Comparison of ENCODE assay signal across 15 mouse cellular contexts in the genomic region with DNA sequence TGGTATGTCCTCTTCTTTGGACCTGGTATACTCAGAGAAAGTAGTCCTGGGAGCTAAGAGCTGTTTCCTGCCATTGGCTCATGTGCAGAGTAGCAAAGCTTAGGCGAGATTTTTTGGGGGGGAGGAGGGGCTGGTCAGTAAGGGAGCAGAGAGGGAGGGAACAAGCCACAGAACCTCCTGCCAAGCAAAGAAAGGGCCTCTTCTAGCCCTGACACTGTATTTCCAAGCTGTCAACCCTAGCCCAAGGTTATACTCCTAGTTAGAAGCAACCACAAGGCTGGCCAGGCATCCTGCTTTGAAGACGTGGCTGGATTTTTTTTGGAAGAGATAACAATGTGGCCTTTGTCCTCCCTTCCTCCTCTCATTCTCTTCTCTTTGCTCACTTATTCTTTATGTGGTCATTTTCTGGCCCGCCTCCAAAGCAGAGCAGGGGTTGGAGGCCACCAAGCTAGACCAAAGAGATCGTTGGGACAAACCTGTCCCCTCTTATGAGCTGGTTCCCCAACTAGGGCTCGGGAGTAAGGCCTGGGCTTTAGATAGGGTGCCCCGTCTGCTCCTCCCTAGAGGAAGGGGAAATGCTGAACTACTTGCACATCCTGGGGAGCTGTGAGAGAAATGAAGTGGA.
DNase-seq lines count a peak whose midpoint lies in the region; ATAC-seq and TF ChIP-seq lines count a peak whose summit lies in the region.
"Had no signal": no experiment of that assay in that cellular context is flagged by ENCODE, and none has a peak within 500 bp of the region (broad histone marks: within the 10 kb centered on the region; RNA-seq: fewer than 3 reads in every experiment).

No protein-coding gene starts in this region.

- H3K36me3 ChIP-seq in heart, adult 2 months (ENCODE audit: control insufficient read depth, insufficient read depth, low read length), result no peaks in the 10 kb centered on the region; the same call in 1 of the 2 replicates
- H3K36me3 ChIP-seq in kidney, embryonic 16.5 days (ENCODE audit: insufficient read depth, low read length), result no peaks in the 10 kb centered on the region
- no peaks in the 10 kb centered on the region for H3K36me3 ChIP-seq in forebrain, embryonic 15.5 days
- H3K36me3 ChIP-seq: heart, embryonic 10.5 days; limb, embryonic 12.5 days had no signal

- no peak overlapping the region for H3K4me2 ChIP-seq in kidney, embryonic 16.5 days (replicated peaks; ENCODE audit: low read depth, low read length)
- no peak overlapping the region for H3K4me2 ChIP-seq in forebrain, embryonic 15.5 days (replicated peaks)
- H3K4me2 ChIP-seq: limb, embryonic 12.5 days had no signal

- no peaks in the 10 kb centered on the region for H3K79me2 ChIP-seq in heart, adult 2 months (replicated peaks; ENCODE audit: control insufficient read depth, insufficient read depth, low read length)

- ATAC-seq in kidney, embryonic 16.5 days (ENCODE audit: low FRiP score, low TSS enrichment), result no peak
- no peak for ATAC-seq in forebrain, embryonic 15.5 days (replicated peaks)
- ATAC-seq: activated CD4-positive, CD25-positive, alpha-beta regulatory T cell, adult 4 months had no signal

- intact Hi-C loops in heart, adult 2 months (cut with DNase I), result loop anchor here (10.0 kb wide), 1 partner anchor 190 kb away; a partner anchor contains a TSS

- no peaks in the 10 kb centered on the region for H3K27me3 ChIP-seq in heart, adult 2 months (ENCODE audit: control insufficient read depth, insufficient read depth, low read length)
- peaks cover 16% of the 10 kb centered on the region; the same call in 1 of the 2 replicates for H3K27me3 ChIP-seq in kidney, embryonic 16.5 days (ENCODE audit: insufficient read depth, low read length)
- H3K27me3 ChIP-seq in forebrain, embryonic 15.5 days, result no peaks in the 10 kb centered on the region
- H3K27me3 ChIP-seq: CH12.LX had no signal

- no peak for TF ChIP-seq EP300 in heart, adult 2 months (IDR thresholded peaks at IDR 0.05; ENCODE audit: insufficient read depth, low read depth, low read length)

- TF ChIP-seq POLR2A in heart, adult 2 months (IDR thresholded peaks at IDR 0.05; ENCODE audit: insufficient read depth, low read depth, low read length), result no peak

- H3K9me3 ChIP-seq in kidney, embryonic 16.5 days (ENCODE audit: low read length), result no peaks in the 10 kb centered on the region
- H3K9me3 ChIP-seq in forebrain, embryonic 15.5 days, result no peaks in the 10 kb centered on the region
- H3K9me3 ChIP-seq: heart, embryonic 10.5 days; limb, embryonic 12.5 days had no signal

- DNase-seq in heart, adult 2 months, result no peak
- DNase-seq in heart, adult 9 months (ENCODE audit: low spot score in 2 of 2), result no peak
- no peak for DNase-seq in kidney, postnatal 14 days
- DNase-seq in adrenal gland, adult 8-10 months, result peak; percentile 48
- DNase-seq in left cerebral cortex, adult 9 months (ENCODE audit: low spot score in 2 of 2), result no peak
- no peak for DNase-seq in right cerebral cortex, postnatal 4 days
- DNase-seq: right cerebral cortex, postnatal 25 days; thymus, adult 2 months had no signal

- no peak overlapping the region for H3K9ac ChIP-seq in heart, adult 2 months (ENCODE audit: low read depth, low read length)
- no peak overlapping the region for H3K9ac ChIP-seq in kidney, embryonic 16.5 days (replicated peaks; ENCODE audit: low read length)
- H3K9ac ChIP-seq in forebrain, embryonic 15.5 days (replicated peaks), result no peak overlapping the region
- H3K9ac ChIP-seq: limb, embryonic 12.5 days had no signal

- no peak overlapping the region for H3K4me3 ChIP-seq in heart, adult 2 months
- H3K4me3 ChIP-seq in kidney, embryonic 16.5 days (ENCODE audit: low read length), result no peak overlapping the region
- H3K4me3 ChIP-seq in forebrain, embryonic 15.5 days, result no peak overlapping the region
- H3K4me3 ChIP-seq: erythroblast, embryonic 14.5 days; heart, embryonic 10.5 days; limb, embryonic 12.5 days had no signal

- 52% methylated on average over 6 of the region's 6 CpGs for WGBS in heart, adult 2 months
- WGBS in kidney, embryonic 16.5 days, result 70% methylated on average over 6 of the region's 6 CpGs
- WGBS in forebrain, embryonic 15.5 days, result 53% methylated on average over 6 of the region's 6 CpGs

- peak overlapping the region; percentile 63; the same call in 1 of the 2 replicates for H3K27ac ChIP-seq in heart, adult 2 months
- peak overlapping the region; percentile 20; the same call in 1 of the 2 replicates for H3K27ac ChIP-seq in kidney, embryonic 16.5 days (ENCODE audit: low read length)
- peak overlapping the region; percentile 70 for H3K27ac ChIP-seq in forebrain, embryonic 15.5 days (replicated peaks)

- no peak for TF ChIP-seq CTCF in heart, adult 2 months (IDR thresholded peaks at IDR 0.05)

- peaks cover 12% of the 10 kb centered on the region for H3K4me1 ChIP-seq in heart, adult 2 months (ENCODE audit: control insufficient read depth, insufficient read depth, low read length)
- peaks cover 26% of the 10 kb centered on the region for H3K4me1 ChIP-seq in kidney, embryonic 16.5 days (ENCODE audit: insufficient read depth, low read length)
- H3K4me1 ChIP-seq in forebrain, embryonic 15.5 days, result peaks cover 12% of the 10 kb centered on the region

Comparison
In these comparisons a context has a peak if more than half of its experiments do, and no peak if none do; other contexts are left out.
1. H3K27ac ChIP-seq: peak in every context shown above with its lines; median percentile 70 in forebrain, embryonic 15.5 days; 63 in heart, adult 2 months; 20 in kidney, embryonic 16.5 days.